Mouse (Mus musculus) thymus, adult 2 months (tissue): ENCODE results near the gene Clasp2.

Experiments
- CTCF ChIP-seq: fragments of 200-500 bp; IDR thresholded peaks from 2 replicates; pipeline ENCODE4 v1.5.1; 2012; ENCODE audit warnings: mild to moderate bottlenecking, control low read depth, low read length, moderate library complexity, borderline replicate concordance; ENCODE audit not compliant: control insufficient read depth, poor library complexity, insufficient read depth; ENCODE audit errors: extremely low read depth
- POLR2A ChIP-seq: fragments of 200-500 bp; IDR thresholded peaks from 2 replicates; pipeline ENCODE4 v1.6.1; 2012; ENCODE audit warnings: mild to moderate bottlenecking, low read length, control low read depth, moderate library complexity; ENCODE audit not compliant: control insufficient read depth, poor library complexity, insufficient read depth; ENCODE audit errors: extremely low read depth

GRCm38 (mm10) chr9:113755888-113756719, 14.8 kb downstream of the Clasp2 start:
- no peak for TF ChIP-seq CTCF
- TF ChIP-seq POLR2A: no peak
